Mouse (Mus musculus) lung, embryonic 14.5 days (tissue): Measurements from ENCODE around the gene Scd2. TPM values are rescaled to one million over a fixed set of nuclear protein-coding genes. Genes with fewer than 3 reads are reported as not detected.
"Not testable (repeated sequence)": the region's sequence is repeated elsewhere in the genome, so short reads cannot be mapped to it uniquely, and the experiment has no call there.

ENCODE experiments used
- ATAC-seq: fragments of 200-750 bp; cut with Nextera tagmentation; 2 replicates; pipeline ENCODE4 v1.8.0; 2017; ENCODE audit warnings: mild to moderate bottlenecking, moderate TSS enrichment, moderate library complexity; ENCODE audit not compliant: insufficient read depth
- DNase-seq: peaks from one replicate; pipeline ENCODE4 v3.0.0-alpha.2; 2015
- H3K27ac ChIP-seq: fragments of 300-500 bp; sonication (generic); 2 replicates; pipeline ENCODE4 v1.5.1; 2014; ENCODE audit warnings: low read depth, mild to moderate bottlenecking, moderate library complexity
- H3K27me3 ChIP-seq: fragments of 300-500 bp; sonication (generic); 2 replicates; pipeline ENCODE4 v1.6.1; 2014; ENCODE audit warnings: low read length, control low read depth; ENCODE audit not compliant: insufficient read depth
- H3K36me3 ChIP-seq: fragments of 300-500 bp; sonication (generic); 2 replicates; pipeline ENCODE4 v1.6.1; 2014; ENCODE audit warnings: control low read depth; ENCODE audit not compliant: insufficient read depth
- H3K4me1 ChIP-seq: fragments of 300-500 bp; sonication (generic); 2 replicates; pipeline ENCODE4 v1.6.1; 2014; ENCODE audit warnings: antibody characterized with exemption, control low read depth; ENCODE audit not compliant: insufficient read depth
- H3K4me2 ChIP-seq: fragments of 300-500 bp; sonication (generic); 2 replicates; pipeline ENCODE4 v1.6.1; 2014; ENCODE audit warnings: mild to moderate bottlenecking
- H3K4me3 ChIP-seq: fragments of 300-500 bp; sonication (generic); 2 replicates; pipeline ENCODE4 v1.5.1; 2014; ENCODE audit warnings: low read depth, low read length
- H3K9ac ChIP-seq: fragments of 300-500 bp; sonication (generic); 2 replicates; pipeline ENCODE4 v1.6.1; 2014
- H3K9me3 ChIP-seq: fragments of 300-500 bp; sonication (generic); 2 replicates; pipeline ENCODE4 v1.6.1; 2016; ENCODE audit warnings: low read depth, low read length, control low read depth
- CTCF ChIP-seq: IDR thresholded peaks from 2 replicates; pipeline ENCODE4 v1.5.1; 2016; ENCODE audit warnings: antibody characterized with exemption, low read depth
- WGBS: fragments of 180-500 bp; shearing (Covaris S2); extraction: QIAGEN DNeasy Blood & Tissue Kit; methylation state at CpG from one replicate; pipeline ENCODE4 v1.1.7; 2014; 5-methylcytosine and 5-hydroxymethylcytosine counted together
- polyA plus RNA-seq: library from polyadenylated mRNA; unstranded; fragments of >200 nt; fragmentation: Nextera tagmentation; extraction: Ambion mirVana; gene quantifications from 2 replicates; pipeline ENCODE4 v1.2.1, GENCODE M21; 2014

Gene Scd2
- polyA plus RNA-seq, 1 experiment from 2014 or later = 248 TPM

DNA sequence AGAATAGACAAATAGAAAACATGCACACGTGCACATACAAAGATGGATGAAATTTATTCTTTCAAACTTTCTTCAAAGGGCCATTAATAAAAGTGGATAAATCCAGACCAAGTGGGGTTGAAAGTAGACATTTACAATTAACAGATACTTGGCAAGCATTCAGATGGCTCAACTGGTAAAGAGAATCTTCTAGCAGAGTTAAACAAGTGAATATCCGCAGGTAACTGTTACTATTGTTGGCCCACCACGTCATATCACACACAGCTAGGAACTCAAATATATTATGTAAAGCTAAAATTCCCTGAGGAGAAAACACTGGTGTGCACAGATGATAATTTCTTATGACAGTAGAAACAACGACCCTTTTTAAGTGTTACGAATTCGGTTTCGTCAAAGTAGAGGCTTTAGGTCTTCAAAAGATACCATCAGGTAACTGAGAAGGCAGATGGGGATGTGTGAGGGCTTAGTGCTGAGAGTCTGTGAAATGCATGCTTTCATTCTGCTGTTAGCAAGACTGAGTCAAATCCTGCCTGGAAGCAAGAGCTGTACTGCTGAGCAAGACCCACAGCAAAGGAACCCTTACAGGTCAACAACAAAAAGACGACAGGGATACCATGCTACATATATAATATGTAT, 15.3 kb downstream of the Scd2 start:
- Histone ChIP-seq H3K27me3 (no peaks in the 10 kb centered on the region), H3K27ac (no peak overlapping the region), H3K9me3 (no peaks in the 10 kb centered on the region), H3K4me3 (no peak overlapping the region), H3K4me2 (no peak overlapping the region), H3K9ac (no peak overlapping the region), H3K4me1 (0 out of 2 replicates have a peak, but pooled peaks cover 3% of the 10 kb centered on the region), H3K36me3 (peaks cover 52% of the 10 kb centered on the region)
- DNase-seq = no peak
- no peak for TF ChIP-seq CTCF
- ATAC-seq = no peak
- 83% methylated on average over 8 of the region's 8 CpGs for WGBS

DNA sequence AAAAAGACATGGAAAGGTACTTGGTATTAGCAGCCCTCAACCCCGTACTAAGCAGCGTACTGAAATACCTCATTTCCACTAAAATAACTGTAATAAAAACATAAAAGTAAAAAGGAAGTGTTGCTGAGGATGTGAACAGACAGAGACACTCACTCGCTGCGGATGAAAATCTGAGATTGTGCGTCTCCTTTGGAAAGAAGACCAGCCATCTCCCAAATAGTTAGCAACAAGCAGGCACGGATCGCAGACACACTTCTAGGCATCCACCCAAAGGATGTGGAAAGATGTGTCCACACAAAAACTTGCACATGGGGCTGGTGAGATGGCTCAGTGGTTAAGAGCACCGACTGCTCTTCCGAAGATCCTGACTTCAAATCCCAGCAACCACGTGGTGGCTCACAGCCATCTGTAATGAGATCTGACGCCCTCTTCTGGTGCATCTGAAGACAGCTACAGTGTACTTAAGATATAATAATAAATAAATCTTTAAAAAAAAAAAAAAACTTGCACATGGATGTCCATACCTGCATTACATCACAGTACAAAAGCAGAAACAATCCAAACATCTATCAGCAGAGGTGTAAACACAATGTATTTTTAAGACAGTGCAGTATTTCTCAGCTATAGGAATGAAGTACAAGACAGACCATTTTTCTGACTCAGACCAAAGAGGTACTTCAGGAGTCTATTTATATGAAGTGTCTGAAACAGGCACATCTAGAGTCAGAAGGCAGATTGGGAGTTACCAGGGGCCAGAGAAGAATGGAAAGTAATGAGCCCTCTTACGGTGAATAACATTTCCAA, 16.1 kb downstream of the Scd2 start:
- H3K9me3 ChIP-seq = no peaks in the 10 kb centered on the region
- H3K36me3 ChIP-seq = peaks cover 44% of the 10 kb centered on the region
- ATAC-seq (no peak), DNase-seq (no peak)
- TF ChIP-seq CTCF = peak; percentile 14; the same call in 1 of the 2 replicates
- no peak overlapping the region for H3K4me2 ChIP-seq
- no peaks in the 10 kb centered on the region for H3K27me3 ChIP-seq
- no peak overlapping the region for H3K4me3 ChIP-seq
- no peak overlapping the region for H3K9ac ChIP-seq
- no peak overlapping the region for H3K27ac ChIP-seq
- H3K4me1 ChIP-seq = 0 out of 2 replicates have a peak, but pooled peaks cover 3% of the 10 kb centered on the region
- 79% methylated on average over 12 of the region's 12 CpGs for WGBS

DNA sequence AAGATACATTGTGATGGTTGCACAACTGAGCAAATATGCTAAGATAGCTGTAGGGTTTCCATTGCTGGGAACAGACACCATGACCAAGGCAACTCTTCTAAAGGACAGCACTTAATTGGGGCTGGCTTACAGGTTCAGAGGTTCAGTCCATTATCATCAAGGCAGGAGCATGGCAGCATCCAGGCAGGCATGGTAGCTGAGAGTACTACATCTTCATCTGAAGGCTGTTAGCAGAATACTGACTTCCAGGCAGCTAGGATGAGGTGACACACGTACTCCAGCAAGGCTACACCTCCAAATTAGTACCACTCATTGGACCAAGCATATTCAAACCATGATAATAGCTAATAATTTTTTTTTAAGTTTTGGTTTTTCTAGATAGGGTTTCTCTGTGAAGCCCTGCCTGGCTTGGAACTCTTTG, 16.7 kb downstream of the Scd2 start:
- not testable (repeated sequence) for DNase-seq, ATAC-seq, H3K4me1 ChIP-seq, H3K27me3 ChIP-seq, H3K27ac ChIP-seq, H3K4me2 ChIP-seq, H3K9ac ChIP-seq, H3K4me3 ChIP-seq, H3K9me3 ChIP-seq
- peaks cover 38% of the 10 kb centered on the region for H3K36me3 ChIP-seq
- 76% methylated on average over 1 of the region's 1 CpGs for WGBS

DNA sequence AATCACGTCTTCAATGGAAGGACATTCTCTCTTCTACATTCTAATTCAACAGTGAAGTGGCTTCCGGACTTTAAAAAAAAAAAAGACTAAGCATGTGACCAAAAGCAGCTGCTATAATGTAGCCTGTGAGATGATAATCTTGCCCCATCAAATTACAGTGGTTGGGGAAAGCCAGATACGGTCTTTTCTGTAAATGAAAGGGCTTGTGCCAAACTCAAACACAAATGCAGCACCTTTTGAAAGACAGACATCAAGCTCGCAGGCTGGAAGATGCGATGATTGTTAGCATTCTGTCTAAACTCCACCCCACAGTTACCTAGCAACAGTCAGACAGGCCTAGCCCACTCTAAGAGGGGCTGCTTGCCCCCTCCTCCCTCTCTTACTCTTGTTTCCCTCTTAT, 17.3 kb downstream of the Scd2 start:
- Histone ChIP-seq H3K27me3 (no peaks in the 10 kb centered on the region), H3K4me2 (no peak overlapping the region), H3K4me1 (0 out of 2 replicates have a peak, but pooled peaks cover 3% of the 10 kb centered on the region), H3K36me3 (peaks cover 32% of the 10 kb centered on the region), H3K4me3 (no peak overlapping the region), H3K9ac (no peak overlapping the region), H3K9me3 (no peaks in the 10 kb centered on the region), H3K27ac (no peak overlapping the region)
- no peak for TF ChIP-seq CTCF
- WGBS = 29% methylated on average over 5 of the region's 5 CpGs
- no peak for ATAC-seq
- DNase-seq = no peak

DNA sequence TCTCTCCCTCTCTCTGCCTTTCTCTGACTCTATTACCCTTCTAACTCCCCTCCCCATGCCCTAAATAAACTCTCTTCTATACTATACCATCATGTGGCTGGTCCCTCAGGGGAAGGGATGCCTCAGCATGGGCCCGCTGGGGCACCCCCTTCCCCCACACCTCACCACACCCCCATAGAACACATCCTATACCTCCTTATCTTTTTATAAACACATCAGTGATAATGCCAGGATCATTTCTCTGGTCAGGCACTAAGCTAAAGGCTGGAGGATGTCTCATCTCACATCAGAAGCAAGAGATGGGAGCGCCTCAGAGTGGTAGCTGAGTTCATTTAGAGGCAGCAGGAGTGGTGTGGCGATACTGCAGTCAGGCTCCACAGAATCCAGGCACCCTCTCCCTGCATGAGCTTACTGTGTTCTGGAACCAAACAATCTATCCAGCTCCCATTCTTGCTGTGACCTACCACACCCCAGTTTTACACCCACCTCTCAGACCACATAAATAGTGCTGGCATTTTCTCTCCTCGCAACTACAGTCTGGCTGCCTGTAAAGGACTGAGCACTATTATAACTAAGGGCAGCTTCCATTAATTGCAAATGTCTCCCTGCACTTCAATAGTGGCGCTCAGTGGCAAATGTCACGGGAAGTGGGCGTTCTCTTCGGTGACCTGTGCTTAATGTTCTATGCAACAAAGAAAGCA, 18.0 kb downstream of the Scd2 start:
- 49% methylated on average over 8 of the region's 8 CpGs for WGBS
- Histone ChIP-seq H3K9me3 (no peaks in the 10 kb centered on the region), H3K9ac (no peak overlapping the region), H3K4me3 (no peak overlapping the region), H3K4me1 (0 out of 2 replicates have a peak, but pooled peaks cover 3% of the 10 kb centered on the region), H3K27me3 (no peaks in the 10 kb centered on the region), H3K27ac (no peak overlapping the region), H3K4me2 (no peak overlapping the region), H3K36me3 (peaks cover 25% of the 10 kb centered on the region)
- ATAC-seq = no peak
- peak; percentile 25 for DNase-seq
- no peak for TF ChIP-seq CTCF

DNA sequence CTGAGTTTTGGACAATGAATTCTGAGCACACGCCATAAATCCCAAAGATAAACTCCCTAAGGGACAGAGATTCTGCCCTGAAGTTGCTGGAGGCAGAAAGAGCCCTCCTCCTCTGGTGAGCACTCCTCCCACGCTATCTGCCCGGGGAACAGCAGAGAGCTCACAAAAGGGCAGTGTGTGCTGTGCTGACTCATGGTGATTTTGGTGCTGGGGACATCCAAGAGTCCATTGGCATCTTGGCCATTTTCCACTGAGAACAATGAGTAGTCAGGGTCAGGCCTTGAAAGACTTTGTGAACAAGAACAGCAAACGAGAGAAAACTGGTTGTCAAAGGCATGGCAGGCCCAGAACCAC, 18.5 kb downstream of the Scd2 start:
- H3K27ac ChIP-seq = no peak overlapping the region

DNA sequence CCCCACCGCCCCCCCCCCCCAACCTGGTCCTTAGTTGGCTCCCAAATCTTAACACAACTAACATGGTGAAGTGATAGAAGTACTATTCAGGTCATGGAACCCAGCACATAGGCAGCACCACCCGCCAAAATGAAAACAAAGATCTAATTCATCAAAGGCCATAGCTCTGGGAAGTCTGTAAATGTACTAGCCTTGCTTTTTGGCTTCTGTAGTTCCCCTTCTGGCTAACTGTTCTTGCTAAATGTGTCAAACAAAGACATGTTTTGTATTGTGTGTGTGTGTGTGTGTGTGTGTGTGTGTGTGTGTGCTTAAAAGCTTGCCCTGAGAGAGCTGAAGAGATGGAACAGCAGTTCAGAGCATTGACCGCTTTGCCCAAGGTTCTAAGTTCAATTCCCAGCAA, 19.6 kb downstream of the Scd2 start:
- no peak overlapping the region for H3K4me3 ChIP-seq
- no peak for TF ChIP-seq CTCF
- 66% methylated on average over 3 of the region's 3 CpGs for WGBS
- H3K27ac ChIP-seq = no peak overlapping the region
- H3K9ac ChIP-seq = no peak overlapping the region
- H3K36me3 ChIP-seq = peaks cover 9% of the 10 kb centered on the region
- no peak for DNase-seq
- no peak for ATAC-seq
- H3K9me3 ChIP-seq = no peaks in the 10 kb centered on the region
- H3K4me2 ChIP-seq = no peak overlapping the region
- 0 out of 2 replicates have a peak, but pooled peaks cover 3% of the 10 kb centered on the region for H3K4me1 ChIP-seq
- no peaks in the 10 kb centered on the region for H3K27me3 ChIP-seq

More for the DNA sequence above, 18.5 kb downstream of the Scd2 start:
- no peaks in the 10 kb centered on the region for H3K27me3 ChIP-seq
- DNase-seq (peak; percentile 29), ATAC-seq (no peak)
- H3K36me3 ChIP-seq = peaks cover 20% of the 10 kb centered on the region
- 0 out of 2 replicates have a peak, but pooled peaks cover 3% of the 10 kb centered on the region for H3K4me1 ChIP-seq
- no peak overlapping the region for H3K4me3 ChIP-seq
- no peak overlapping the region for H3K9ac ChIP-seq
- no peak overlapping the region for H3K4me2 ChIP-seq
- WGBS = 40% methylated on average over 4 of the region's 4 CpGs
- TF ChIP-seq CTCF = no peak
- no peaks in the 10 kb centered on the region for H3K9me3 ChIP-seq
